Mouse (Mus musculus): ENCODE results near the gene Cacnb4.

Gene Cacnb4

DNA sequence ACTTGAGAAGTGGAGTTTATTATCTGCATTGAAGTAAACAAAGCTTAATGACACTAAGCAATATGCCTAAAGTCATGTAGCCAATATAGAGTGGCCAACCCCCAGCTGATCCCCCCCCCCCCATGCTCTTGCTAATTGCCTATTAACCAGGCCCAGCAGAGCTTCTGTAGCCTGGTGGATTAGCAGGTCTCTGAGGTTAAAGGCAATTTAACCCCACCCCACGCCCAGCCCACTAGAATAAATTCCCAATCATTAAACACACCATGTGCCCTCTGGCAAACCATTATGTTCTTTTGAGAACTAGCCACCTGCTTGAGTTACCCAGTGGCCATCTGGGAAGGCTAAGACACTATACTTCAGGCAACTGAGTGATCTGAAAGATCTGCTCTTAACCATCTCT, 186.8 kb downstream of the Cacnb4 start:
- in situ Hi-C loops (cut with MboI; ENCODE audit: unreplicated experiment in 2 of 2) = no loop called here

DNA sequence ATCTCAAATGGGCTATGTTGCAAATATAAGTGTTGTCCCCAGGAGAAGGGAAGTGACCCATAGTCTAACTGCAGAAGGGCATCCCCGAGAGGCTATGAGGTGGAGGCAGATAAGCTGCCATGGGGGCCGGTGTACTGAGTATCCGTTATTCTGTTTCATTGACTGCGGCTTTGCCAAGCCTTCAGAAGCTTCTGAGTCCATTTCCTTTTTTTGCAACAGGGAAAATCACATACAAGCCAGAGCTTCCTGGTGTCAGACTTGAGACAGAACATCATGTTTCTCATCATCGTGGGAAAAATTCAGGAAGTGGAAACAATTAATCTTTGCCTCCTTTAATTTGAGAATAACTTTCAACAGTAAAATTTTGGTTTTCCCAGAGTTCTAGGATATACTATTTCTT, 193.1 kb downstream of the Cacnb4 start:
- in situ Hi-C loops (cut with MboI; ENCODE audit: unreplicated experiment in 2 of 2) = no loop called here

DNA sequence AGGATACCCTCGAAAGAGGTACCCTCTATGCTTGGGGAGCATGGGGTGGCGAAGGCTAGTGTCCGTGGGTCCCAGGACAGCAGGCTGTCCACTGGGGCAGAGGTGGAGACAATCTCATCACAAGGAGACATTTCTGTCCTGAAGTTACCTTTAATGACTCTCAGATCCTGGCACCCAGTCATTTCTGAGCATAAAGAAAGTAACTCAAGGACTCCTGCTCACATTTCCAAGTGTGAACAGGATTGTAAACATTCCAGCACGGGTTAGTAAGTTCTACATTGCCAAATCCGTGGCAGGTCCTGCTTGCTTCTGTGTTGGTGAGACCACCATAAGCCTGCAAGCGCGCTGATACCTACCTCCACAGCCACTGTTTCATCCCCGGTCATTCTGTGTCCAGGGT, 196.2 kb downstream of the Cacnb4 start:
- in situ Hi-C loops (cut with MboI; ENCODE audit: unreplicated experiment in 2 of 2) = no loop called here

DNA sequence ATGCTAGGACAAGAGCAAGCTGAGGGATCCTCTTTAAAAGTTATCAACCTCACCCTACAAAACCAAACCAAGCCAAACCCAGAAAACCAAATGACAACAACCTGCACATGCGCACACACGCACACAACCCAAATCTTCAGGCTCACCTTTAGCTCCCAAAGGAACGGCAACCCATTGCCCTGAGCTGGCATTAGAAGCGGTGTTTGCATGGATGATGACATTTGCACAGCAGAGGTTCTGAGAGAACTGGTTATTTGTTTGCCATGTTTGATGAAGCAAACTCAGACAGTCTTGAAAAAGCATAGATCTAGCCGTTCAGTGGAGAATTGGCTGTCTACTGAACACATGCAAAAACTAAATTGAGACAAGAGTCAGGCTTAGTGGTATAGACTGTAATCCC, 198.1 kb downstream of the Cacnb4 start:
- in situ Hi-C loops (cut with MboI; ENCODE audit: unreplicated experiment in 2 of 2) = no loop called here

DNA sequence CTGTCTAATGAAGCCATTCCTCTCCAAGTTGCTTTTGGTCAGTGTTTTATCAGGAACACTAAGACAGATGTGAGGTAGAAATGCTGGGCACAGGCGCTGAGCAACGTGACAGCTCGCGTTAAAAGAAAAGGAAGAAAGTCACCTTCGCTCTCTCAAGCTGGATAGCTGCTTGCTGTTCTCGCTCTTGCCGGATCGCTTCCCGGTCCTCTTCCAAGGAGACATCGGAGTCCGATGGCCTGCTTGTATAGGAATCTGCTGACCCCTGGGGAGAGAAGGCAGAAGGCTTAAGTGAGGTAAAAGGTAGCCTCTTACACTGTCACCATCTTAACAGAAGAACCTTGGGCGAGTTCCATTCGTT, 199.1 kb downstream of the Cacnb4 start:
- in situ Hi-C loops (cut with MboI; ENCODE audit: unreplicated experiment in 2 of 2) = no loop called here

DNA sequence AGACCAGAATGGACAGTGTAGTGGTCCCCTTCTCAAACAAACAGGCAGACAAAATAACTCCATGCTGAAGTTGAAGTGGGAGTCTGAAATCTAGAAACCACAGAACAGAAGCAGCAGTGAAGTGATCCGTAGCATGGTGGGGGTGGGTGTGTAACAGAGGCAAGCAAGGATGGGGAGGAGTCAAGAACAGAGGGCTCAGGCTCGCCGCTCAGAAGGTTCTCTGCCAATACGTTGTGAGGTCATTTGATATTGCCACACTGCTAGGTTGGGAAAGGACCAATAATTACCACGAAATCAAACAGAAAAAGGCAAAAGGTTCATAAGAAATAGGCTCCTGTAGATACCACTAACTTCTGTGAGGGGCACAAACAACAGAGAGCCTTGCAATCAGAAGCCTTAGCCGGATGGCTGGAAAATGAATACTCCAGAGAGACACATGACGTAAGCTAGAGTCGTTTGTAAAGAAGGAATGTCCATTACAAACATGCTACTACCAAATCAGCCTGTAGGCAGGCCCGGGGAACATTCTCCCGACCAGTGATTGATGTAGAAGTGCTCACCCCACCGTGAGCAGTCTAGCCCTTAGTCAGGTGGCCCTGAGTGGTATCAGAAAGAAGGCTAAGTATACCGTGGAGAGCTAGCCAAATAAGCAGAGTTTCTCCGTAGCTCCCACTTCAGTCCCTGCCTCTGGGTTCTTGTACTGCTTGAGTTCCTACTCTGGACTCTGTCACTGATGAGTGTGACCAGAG, 199.7 kb downstream of the Cacnb4 start:
- in situ Hi-C loops (cut with MboI; ENCODE audit: unreplicated experiment in 2 of 2) = no loop called here

DNA sequence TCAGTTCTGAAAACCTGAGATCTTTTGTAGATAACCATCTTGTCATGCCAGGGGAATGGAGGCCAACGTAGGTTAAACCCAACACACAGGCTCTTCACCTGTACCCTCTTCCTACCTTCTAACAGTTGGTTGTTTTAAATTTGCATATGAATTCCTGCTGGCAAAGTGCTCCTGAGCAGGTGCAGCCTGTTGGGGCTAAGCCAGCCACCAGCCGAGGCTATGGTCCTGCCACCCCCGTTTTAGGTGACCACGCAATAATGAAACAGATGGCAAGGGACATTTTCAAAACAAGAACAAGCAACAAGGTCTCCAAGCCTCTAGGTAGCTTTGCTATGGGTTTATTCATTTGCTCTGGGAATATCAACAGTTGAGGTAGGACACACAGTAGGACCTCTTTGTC, 200.8 kb downstream of the Cacnb4 start:
- in situ Hi-C loops (cut with MboI; ENCODE audit: unreplicated experiment in 2 of 2) = no loop called here

DNA sequence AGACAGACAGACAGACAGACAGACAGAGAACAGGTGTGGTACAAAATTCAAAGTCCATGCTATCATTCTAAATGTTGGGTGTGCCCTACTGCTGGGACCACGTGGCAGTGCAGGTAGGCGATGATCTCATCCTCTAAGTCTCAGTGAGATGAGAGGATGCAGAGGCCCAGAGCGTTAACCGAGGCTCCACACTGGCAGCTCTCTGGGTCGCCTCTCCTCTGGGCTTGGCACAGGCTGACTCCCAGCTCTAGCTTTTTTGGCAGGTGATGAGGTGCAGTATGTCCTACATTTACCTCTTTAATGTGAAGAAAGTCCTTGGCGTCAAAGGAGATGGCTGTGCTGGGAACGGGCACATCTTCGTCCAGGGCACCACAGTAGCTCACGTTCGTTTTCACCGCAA, 202.1 kb downstream of the Cacnb4 start:
- in situ Hi-C loops (cut with MboI; ENCODE audit: unreplicated experiment in 2 of 2) = no loop called here

DNA sequence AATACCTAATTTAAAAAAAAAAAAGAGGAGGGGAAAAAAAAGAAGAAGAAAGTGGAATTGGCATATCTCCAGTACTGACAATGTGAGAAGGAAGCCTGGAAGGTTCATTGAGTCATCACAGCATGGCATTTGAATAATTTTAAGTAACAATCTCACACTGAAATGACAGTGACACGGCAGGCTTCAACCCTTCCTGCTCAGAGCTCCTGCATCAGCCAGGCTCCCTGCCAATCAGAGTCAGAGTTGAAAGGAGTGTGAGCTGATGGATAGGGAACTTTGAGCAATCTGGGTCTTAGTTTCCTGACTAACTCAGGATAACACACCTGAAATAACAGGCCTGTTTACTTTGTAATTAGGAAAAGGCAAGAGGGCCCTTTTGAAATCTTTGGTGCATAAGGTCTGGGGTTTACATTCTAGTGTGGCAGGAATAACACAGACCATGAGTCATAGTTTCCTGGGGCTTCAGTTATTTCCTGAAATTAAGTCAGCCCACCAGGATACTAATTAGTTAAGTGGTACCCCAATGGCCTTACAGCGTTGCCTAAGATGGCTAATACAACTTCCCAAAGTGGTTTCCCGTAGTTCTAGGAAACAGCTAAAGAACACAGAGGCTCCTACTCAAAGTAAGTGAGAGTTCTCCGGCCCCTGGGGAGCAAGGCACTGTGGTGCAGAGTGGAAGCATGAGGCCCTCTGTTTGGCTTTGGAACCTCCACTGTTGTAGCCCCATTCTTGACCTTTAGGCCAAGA, 204.9 kb downstream of the Cacnb4 start:
- in situ Hi-C loops (cut with MboI; ENCODE audit: unreplicated experiment in 2 of 2) = no loop called here

DNA sequence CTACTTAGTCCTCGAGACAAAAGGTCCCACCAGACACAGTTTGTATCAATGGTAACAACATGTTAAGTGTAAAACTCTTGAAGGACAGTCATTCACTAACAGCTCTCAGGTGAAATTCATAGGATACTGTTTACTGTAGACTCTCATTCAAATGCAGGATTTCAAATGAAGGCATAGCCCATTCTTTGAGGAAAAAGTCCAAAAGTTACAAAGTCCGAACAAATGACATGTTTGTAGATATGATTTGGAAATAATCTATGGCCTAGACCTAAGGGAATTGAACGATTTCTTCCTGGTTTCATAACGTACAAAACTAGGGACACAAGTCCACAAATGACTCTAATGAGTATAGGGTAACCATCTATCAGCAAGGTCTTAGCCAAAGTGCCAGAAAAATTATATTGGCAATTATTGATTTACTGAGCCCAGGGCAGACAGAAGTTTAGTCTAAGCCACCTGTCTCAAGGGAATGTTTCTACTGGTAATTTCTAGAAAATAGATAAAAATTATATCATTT, 206.5 kb downstream of the Cacnb4 start:
- in situ Hi-C loops (cut with MboI; ENCODE audit: unreplicated experiment in 2 of 2) = no loop called here

DNA sequence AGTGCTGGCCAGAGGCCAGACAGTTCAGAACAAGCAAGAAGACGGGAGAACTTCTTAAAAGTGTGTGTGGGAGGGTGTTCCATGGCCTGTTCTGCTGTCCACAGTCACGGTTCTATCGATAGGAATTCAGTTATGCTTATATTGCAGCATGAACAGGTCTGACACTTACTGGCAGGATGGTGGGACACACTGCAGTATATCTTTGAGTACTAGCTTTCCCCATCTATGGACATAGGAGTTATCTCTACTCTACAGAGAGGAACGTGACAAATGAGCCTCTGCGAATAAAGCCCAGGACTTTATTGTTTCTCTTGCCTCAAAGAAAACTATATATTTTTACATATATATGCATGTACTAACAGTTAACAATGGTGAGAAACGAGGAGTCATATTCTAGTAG, 209.0 kb downstream of the Cacnb4 start:
- in situ Hi-C loops (cut with MboI; ENCODE audit: unreplicated experiment in 2 of 2) = no loop called here

DNA sequence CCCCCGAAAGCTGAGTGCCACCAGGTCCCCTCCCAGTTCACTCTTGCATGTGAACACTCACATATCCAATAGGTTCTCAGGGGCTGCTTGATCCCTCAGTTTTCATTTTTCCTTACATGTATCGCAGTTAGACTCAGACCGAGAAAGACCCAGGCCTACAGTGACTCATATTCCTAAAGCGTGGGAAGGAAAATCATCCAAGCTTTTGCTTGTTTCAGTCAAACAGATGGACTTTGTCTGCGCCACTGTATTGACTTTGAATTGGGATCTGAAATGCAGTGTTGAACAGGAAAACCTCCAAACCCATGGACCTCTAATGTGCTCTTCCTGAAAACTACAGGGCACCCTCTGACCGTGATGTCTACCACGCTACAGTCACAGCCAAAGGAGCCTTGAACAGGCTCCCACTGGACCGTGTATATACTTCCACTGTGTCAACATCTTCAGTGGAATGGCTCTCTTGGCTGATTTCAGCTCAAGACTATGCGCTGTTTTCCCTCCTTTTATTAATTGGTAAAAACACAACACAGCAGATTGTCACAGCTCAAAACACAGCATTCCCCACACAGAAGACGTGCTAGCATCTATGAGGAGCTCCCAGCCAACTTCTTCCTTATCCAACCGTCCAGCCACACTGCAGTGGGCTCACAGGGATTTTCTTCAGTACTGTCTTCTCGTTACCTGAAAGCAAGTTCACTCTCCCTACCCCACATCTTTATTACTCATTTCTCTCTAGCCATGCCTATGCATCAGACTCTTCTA, 215.2 kb downstream of the Cacnb4 start:
- in situ Hi-C loops (cut with MboI; ENCODE audit: unreplicated experiment in 2 of 2) = no loop called here

DNA sequence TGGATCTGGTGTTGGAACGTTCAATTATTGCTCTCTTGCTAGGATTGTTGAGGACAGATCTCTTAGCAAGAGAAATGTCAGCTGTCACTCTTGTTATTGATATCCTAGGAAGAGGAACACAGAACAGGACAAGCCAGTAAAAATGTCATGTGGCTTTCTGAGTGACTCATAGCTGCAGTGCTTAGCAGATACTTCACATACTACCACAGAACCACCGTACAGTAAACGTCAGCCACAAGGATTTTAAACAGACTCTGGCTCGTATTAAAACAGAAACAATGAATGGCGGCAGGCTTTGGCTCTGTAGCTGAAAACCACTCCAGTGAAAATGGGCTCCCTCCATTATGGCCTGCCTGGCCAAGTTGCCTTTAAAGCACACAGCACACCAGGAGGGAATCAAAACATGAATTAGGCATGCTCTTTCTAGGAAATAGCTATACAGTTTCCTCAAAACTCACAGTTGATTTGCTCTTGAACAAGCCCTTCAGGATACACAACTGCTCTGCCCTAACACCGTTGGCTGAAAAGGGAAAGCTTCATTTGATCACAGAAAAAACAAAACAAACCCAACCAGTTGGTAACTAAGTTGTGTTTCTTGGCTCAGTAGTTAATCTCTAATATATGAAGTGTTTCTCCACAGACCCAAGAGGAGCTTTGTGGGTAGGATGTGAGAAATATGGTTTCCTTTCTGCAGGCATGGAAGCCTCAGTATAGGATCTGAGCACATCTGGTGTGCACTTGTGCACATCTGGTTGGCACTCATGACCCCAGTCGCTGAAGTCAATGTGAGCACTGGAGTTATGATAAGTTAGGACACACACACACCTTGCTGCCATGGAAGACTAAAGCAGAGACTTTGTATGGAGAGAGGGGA, 220.8 kb downstream of the Cacnb4 start:
- in situ Hi-C loops (cut with MboI; ENCODE audit: unreplicated experiment in 2 of 2) = no loop called here

DNA sequence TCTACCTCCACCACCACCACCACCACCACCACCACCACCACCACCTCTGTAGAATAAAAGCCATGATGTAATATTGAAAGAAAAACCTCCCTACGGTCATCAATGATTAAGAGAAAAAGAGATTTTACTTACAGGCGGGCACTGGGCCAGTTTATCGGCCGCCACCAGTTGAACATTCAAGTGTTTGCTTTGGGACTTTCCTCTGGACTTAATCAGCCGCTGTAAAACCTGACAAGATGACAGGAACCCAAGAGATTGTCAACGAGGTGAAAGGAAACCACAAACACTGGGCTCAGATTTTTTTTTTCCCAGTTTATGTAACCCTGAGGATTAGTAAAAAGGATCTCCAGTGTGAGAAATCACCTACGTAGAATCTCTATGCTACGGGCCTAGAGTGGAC, 226.8 kb downstream of the Cacnb4 start:
- in situ Hi-C loops (cut with MboI; ENCODE audit: unreplicated experiment in 2 of 2) = no loop called here

DNA sequence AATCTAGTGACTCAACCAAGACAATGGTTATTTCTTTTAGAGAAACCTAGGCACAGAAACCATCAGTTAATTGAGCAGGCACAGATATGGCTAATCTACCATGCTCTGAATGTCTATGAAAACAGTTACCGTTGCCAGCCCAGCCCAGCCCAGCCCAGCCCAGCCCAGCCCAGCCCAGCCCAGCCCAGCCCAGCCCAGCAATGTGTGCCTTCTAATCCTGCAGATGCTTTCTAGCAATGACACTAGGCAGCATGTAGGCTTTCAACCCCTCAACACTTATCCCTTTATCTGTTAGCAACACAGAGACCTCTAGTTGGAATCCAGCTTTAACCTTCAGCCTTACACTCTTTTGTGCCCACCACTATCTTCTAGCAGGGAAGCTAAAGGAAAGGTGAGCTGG, 227.7 kb downstream of the Cacnb4 start:
- in situ Hi-C loops (cut with MboI; ENCODE audit: unreplicated experiment in 2 of 2) = no loop called here

DNA sequence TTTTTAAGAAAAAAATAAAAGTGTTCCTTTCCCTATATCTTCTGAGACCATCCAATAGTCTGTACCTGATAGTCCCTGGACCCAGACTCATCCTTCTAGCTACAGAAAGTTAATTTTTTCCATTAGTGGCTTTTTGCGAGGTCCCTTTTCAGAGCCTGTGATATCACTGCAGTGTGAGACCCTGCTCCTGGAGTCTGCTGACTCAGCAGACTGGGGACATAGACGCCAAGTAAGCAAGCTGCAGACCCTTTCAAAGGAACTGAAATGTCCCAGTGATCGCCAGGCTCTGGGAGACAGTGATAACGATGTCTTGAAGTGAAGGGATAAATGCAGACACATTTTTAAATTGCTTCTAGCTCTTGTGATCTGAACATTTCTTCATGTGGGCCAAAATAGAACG, 230.0 kb downstream of the Cacnb4 start:
- in situ Hi-C loops (cut with MboI; ENCODE audit: unreplicated experiment in 2 of 2) = no loop called here

DNA sequence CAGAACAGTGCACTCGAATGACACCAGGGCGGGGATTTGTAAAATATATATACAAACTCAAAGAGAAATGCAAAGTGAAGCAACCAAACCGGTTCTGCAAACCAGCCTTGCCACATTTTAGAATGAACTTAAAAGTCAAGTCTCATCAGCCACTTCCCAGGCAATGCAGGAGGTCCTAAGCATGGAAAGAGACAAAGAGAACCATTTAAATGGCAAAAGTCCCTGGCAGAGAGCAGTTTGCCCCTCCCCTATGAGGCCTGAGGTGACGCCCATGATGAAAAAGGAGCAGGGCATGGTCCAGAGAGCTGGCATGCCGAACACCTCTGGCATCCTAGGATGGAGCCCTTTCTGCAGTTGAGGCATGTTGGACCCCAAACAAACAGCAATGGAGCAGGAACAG, 234.5 kb downstream of the Cacnb4 start:
- in situ Hi-C loops (cut with MboI; ENCODE audit: unreplicated experiment in 2 of 2) = no loop called here

DNA sequence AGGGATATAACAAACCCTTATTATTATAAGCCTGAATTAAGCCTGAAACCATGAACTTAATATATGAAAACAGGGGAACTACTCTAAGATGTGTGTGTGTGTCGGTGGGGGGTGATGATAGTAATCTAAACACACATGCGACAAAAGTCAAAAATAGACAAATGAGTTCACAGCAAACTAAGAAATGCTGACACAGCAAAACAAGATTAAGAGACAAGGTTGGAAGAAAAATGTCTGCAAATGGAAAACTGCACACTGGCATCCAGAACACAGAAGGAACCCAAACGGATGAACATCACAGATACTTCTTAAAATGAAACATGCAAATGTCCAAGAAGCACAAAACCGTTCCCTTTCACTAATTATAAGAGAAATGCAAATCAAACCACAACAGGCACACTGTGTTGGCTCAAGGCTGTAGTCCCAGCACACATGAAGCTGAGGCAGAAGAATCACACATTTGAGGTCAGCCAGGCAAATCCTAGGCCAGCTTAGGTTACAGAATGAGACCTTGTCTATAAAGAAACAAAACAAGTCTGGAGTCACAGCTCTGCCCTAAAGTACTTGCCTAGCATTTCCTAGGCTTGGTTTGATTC, 236.1 kb downstream of the Cacnb4 start:
- in situ Hi-C loops (cut with MboI; ENCODE audit: unreplicated experiment in 2 of 2) = no loop called here

DNA sequence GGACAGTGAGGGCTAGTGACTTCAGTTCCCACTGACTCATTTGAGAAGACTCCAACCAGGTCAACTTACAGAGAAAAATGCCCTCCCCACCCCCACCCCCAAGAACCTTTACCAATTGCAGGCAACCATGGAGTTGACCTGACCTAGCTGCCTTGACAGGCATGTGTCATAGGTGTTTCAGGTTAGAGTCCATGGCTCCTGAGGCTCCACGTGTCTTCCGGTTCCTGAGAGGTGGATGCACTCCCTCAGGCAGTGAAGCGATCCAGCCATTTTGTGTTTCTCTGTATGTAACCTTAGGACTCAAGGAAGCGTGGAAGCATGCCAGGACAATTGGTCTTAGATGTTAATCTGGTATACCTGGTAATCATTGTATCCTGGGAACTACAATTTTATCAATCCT, 238.2 kb downstream of the Cacnb4 start:
- in situ Hi-C loops (cut with MboI; ENCODE audit: unreplicated experiment in 2 of 2) = no loop called here

DNA sequence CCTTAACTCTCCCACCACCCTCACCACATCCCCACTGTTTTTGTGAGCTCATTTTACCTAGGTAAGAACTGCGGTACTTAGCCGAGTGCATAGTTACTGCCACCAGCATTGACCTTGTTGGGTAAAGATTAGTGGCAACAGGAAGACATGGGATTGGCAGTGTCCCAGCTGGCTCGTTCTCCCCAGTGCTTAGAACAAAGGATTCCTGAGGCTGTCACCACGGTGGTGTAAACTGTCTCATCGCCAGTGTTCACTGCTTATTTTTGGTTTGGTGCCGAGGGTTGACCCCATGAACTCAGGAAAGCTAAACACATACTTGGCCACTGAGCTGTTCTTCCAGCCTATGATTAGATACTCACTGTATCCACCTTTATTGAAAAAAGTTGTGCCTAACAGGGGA, 238.6 kb downstream of the Cacnb4 start:
- in situ Hi-C loops (cut with MboI; ENCODE audit: unreplicated experiment in 2 of 2) = no loop called here

Data from v-Abl transformed pro-B cells (cell line).